Mouse (Mus musculus) inflammation-experienced regulatory T-cells, adult 16 weeks (primary cell): ENCODE measurements around the gene Chac2. TPM values are rescaled to one million over a fixed set of nuclear protein-coding genes. Genes with fewer than 3 reads are reported as not detected.

Experiments
- polyA plus RNA-seq: library from polyadenylated mRNA; unstranded; fragments of 100-300 nt; shearing (Covaris generic); gene quantifications from one replicate; pipeline ENCODE4 v1.2.1, GENCODE M21; 2017

Chac2 gene
- polyA plus RNA-seq: 8.3 TPM

GRCm38 (mm10) chr11:30985877-30986624, at the start of gene Chac2:
Chac2 (minus strand) TSS chr11:30986350.

GRCm38 (mm10) chr11:30954279-30954725, 31.8 kb downstream of the Chac2 start, which contains the start of gene Erlec1:
Erlec1 (minus strand) TSS chr11:30954335.

Other genes starting within 250 kb of the Chac2 start
- 9.9 TPM for gene Psme4, start 214.6 kb downstream of the Chac2 start, polyA plus RNA-seq
- not detected for gene Gpr75, start 101.0 kb downstream of the Chac2 start, polyA plus RNA-seq
- gene Asb3, start 100.9 kb downstream of the Chac2 start, polyA plus RNA-seq: 65.9 TPM
- gene Erlec1, start 32.0 kb downstream of the Chac2 start, polyA plus RNA-seq: 7.9 TPM
- gene Gm17332, start 196.1 kb upstream of the Chac2 start, polyA plus RNA-seq: not detected